Mouse (Mus musculus) spleen, adult 2 months (tissue): ENCODE measurements at regions not wholly inside any gene's neighbourhood (a gene's known extent, or its start where the extent isn't known, plus 50 kb on each side); places are given as distances from the start of the nearest gene placed in this dataset.

Experiments used
- CTCF ChIP-seq: fragments of 200-500 bp; IDR thresholded peaks from 2 replicates; pipeline ENCODE4 v1.5.1; 2011; ENCODE audit warnings: mild to moderate bottlenecking, inconsistent platforms; ENCODE audit not compliant: insufficient read depth, insufficient read length, insufficient replicate concordance; ENCODE audit errors: extremely low read depth
- POLR2A ChIP-seq: fragments of 200-500 bp; IDR thresholded peaks from 2 replicates; pipeline ENCODE4 v1.6.1; 2011; ENCODE audit warnings: low read depth, low read length, inconsistent platforms

- no peak for TF ChIP-seq POLR2A
- no peak for TF ChIP-seq CTCF
Observed at GRCm38 (mm10) chr15:68496438-68496837, 1995.7 kb upstream of the Lrrc6 start.
